Mouse (Mus musculus) heart, embryonic 11.5 days (tissue): ENCODE data around the gene Hccs. TPM values are rescaled to one million over a fixed set of nuclear protein-coding genes. Genes with fewer than 3 reads are reported as not detected.
A peak's percentile ranks its signal among the peaks of the same experiment; 100 is the strongest.
"Not testable (repeated sequence)": the region's sequence is repeated elsewhere in the genome, so short reads cannot be mapped to it uniquely, and the experiment has no call there.

Source experiments
- ATAC-seq: fragments of 200-750 bp; cut with Nextera tagmentation; replicated peaks from 2 replicates; pipeline ENCODE4 v1.8.0; 2017; ENCODE audit warnings: moderate library complexity; ENCODE audit not compliant: insufficient number of reproducible peaks, low FRiP score, low TSS enrichment
- H3K27ac ChIP-seq: fragments of 300-500 bp; sonication (generic); 2 replicates; pipeline ENCODE4 v1.5.1; 2014; ENCODE audit warnings: mild to moderate bottlenecking, low read depth, low read length
- H3K27me3 ChIP-seq: fragments of 300-500 bp; sonication (generic); 2 replicates; pipeline ENCODE4 v1.6.1; 2014; ENCODE audit warnings: mild to moderate bottlenecking, low read length, mixed read lengths; ENCODE audit not compliant: control insufficient read depth, insufficient read depth
- H3K36me3 ChIP-seq: fragments of 300-500 bp; sonication (generic); 2 replicates; pipeline ENCODE4 v1.6.1; 2014; ENCODE audit warnings: mild to moderate bottlenecking, low read length, moderate library complexity, mixed read lengths; ENCODE audit not compliant: control insufficient read depth, insufficient read depth
- H3K4me1 ChIP-seq: fragments of 300-500 bp; sonication (generic); 2 replicates; pipeline ENCODE4 v1.6.1; 2014; ENCODE audit warnings: low read length; ENCODE audit not compliant: control insufficient read depth, insufficient read depth
- H3K4me2 ChIP-seq: fragments of 300-500 bp; sonication (generic); 2 replicates; pipeline ENCODE4 v1.6.1; 2014; ENCODE audit warnings: mild to moderate bottlenecking, moderate library complexity
- H3K4me3 ChIP-seq: fragments of 300-500 bp; sonication (generic); 2 replicates; pipeline ENCODE4 v1.5.1; 2014; ENCODE audit warnings: low read depth, low read length
- H3K9ac ChIP-seq: fragments of 300-500 bp; sonication (generic); 2 replicates; pipeline ENCODE4 v1.6.1; 2014; ENCODE audit warnings: mild to moderate bottlenecking, low read depth, low read length, moderate library complexity
- H3K9me3 ChIP-seq: fragments of 300-500 bp; sonication (generic); replicated peaks from 2 replicates; pipeline ENCODE4 v1.6.1; 2016; ENCODE audit warnings: low read length; ENCODE audit not compliant: control insufficient read depth
- WGBS: fragments of 180-500 bp; shearing (Covaris S2); extraction: QIAGEN DNeasy Blood & Tissue Kit; methylation state at CpG from one replicate; pipeline ENCODE4 v1.1.7; 2014; ENCODE audit not compliant: insufficient replicate concordance; 5-methylcytosine and 5-hydroxymethylcytosine counted together
- polyA plus RNA-seq: library from polyadenylated mRNA; unstranded; fragments of >200 nt; fragmentation: Nextera tagmentation; extraction: Ambion mirVana; gene quantifications from 2 replicates; pipeline ENCODE4 v1.2.1, GENCODE M21; 2014

Gene Hccs
- 46.0 and 46.8 TPM in 2 replicates for polyA plus RNA-seq

GRCm38 (mm10) chrX:169319945-169320667 lies at the start of gene Hccs:
Gene Hccs (minus strand): TSS chrX:169320372.
- H3K9me3 ChIP-seq = no peaks in the 10 kb centered on the region
- WGBS = 19% methylated on average over 86 of the region's 97 CpGs
- peak within 1 kb of the TSS; percentile 55 for H3K4me2 ChIP-seq

GRCm38 (mm10) chrX:169357146-169357772 lies 37.1 kb upstream of the Hccs start:
- no peaks in the 10 kb centered on the region for H3K9me3 ChIP-seq
- no peak overlapping the region for H3K4me2 ChIP-seq
- no peak overlapping the region for H3K4me3 ChIP-seq
- H3K4me1 ChIP-seq = no peaks in the 10 kb centered on the region
- no peaks in the 10 kb centered on the region for H3K36me3 ChIP-seq
- no peak overlapping the region for H3K9ac ChIP-seq
- ATAC-seq = no peak
- no peak overlapping the region for H3K27ac ChIP-seq
- H3K27me3 ChIP-seq = no peaks in the 10 kb centered on the region
- 62% methylated on average over 4 of the region's 4 CpGs for WGBS

More at GRCm38 (mm10) chrX:169319945-169320667, at the start of gene Hccs:
- Histone ChIP-seq H3K9ac (peak within 1 kb of the TSS; percentile 82), H3K4me3 (peak within 1 kb of the TSS; percentile 58), H3K4me1 (peaks cover 7% of the 10 kb centered on the region; the same call in 1 of the 2 replicates), H3K27ac (peak within 1 kb of the TSS; percentile 76), H3K36me3 (no peaks in the 10 kb centered on the region), H3K27me3 (no peaks in the 10 kb centered on the region)
- ATAC-seq = peak; percentile 99

- Histone ChIP-seq H3K4me1 (no peaks in the 10 kb centered on the region), H3K4me3 (no peak overlapping the region), H3K27ac (no peak overlapping the region), H3K4me2 (no peak overlapping the region), H3K9ac (no peak overlapping the region), H3K9me3 (no peaks in the 10 kb centered on the region), H3K27me3 (no peaks in the 10 kb centered on the region), H3K36me3 (no peaks in the 10 kb centered on the region)
- 71% methylated on average over 3 of the region's 3 CpGs for WGBS
- ATAC-seq = no peak
Measured at GRCm38 (mm10) chrX:169338213-169338612, 18.0 kb upstream of the Hccs start.

GRCm38 (mm10) chrX:169337559-169337958 lies 17.4 kb upstream of the Hccs start:
- no peaks in the 10 kb centered on the region for H3K9me3 ChIP-seq
- no peak overlapping the region for H3K27ac ChIP-seq
- ATAC-seq = no peak
- no peaks in the 10 kb centered on the region for H3K36me3 ChIP-seq
- H3K4me2 ChIP-seq = no peak overlapping the region
- no peaks in the 10 kb centered on the region for H3K4me1 ChIP-seq
- no peak overlapping the region for H3K9ac ChIP-seq
- no peaks in the 10 kb centered on the region for H3K27me3 ChIP-seq
- H3K4me3 ChIP-seq = no peak overlapping the region

- no peak overlapping the region for H3K9ac ChIP-seq
- no peak overlapping the region for H3K4me2 ChIP-seq
- WGBS = 34% methylated on average over 3 of the region's 3 CpGs
- no peak overlapping the region for H3K27ac ChIP-seq
- no peaks in the 10 kb centered on the region for H3K36me3 ChIP-seq
- H3K4me3 ChIP-seq = no peak overlapping the region
- no peaks in the 10 kb centered on the region for H3K27me3 ChIP-seq
- no peaks in the 10 kb centered on the region for H3K9me3 ChIP-seq
- ATAC-seq = no peak
- no peaks in the 10 kb centered on the region for H3K4me1 ChIP-seq
Measured at GRCm38 (mm10) chrX:169332264-169332663, 12.1 kb upstream of the Hccs start.

- no peaks in the 10 kb centered on the region for H3K9me3 ChIP-seq
- no peak overlapping the region for H3K4me2 ChIP-seq
- H3K27me3 ChIP-seq = no peaks in the 10 kb centered on the region
- H3K9ac ChIP-seq = no peak overlapping the region
- H3K4me3 ChIP-seq = no peak overlapping the region
- H3K27ac ChIP-seq = no peak overlapping the region
- WGBS = 57% methylated on average over 3 of the region's 3 CpGs
- no peak for ATAC-seq
- H3K36me3 ChIP-seq = no peaks in the 10 kb centered on the region
- no peaks in the 10 kb centered on the region for H3K4me1 ChIP-seq
Measured at GRCm38 (mm10) chrX:169325929-169326595, 5.9 kb upstream of the Hccs start.

- H3K4me1 ChIP-seq, H3K9me3 ChIP-seq, H3K36me3 ChIP-seq, H3K9ac ChIP-seq, H3K27me3 ChIP-seq, H3K27ac ChIP-seq, ATAC-seq: not testable (repeated sequence)
- Histone ChIP-seq H3K4me3 (peak overlapping the region; percentile 58), H3K4me2 (peak overlapping the region; percentile 19)
- WGBS = 38% methylated on average over 15 of the region's 15 CpGs
Measured at GRCm38 (mm10) chrX:169320668-169321005, 465 bp upstream of the Hccs start.

- ATAC-seq = no peak
- H3K4me3 ChIP-seq = peak overlapping the region; percentile 58
- no peaks in the 10 kb centered on the region for H3K36me3 ChIP-seq
- peak overlapping the region; percentile 55 for H3K4me2 ChIP-seq
- H3K9ac ChIP-seq = peak overlapping the region; percentile 82
- WGBS = 57% methylated on average over 12 of the region's 12 CpGs
- 0 out of 2 replicates have a peak overlapping the region, but pooled peaks have one; percentile 76 for H3K27ac ChIP-seq
- H3K27me3 ChIP-seq = no peaks in the 10 kb centered on the region
- no peaks in the 10 kb centered on the region for H3K9me3 ChIP-seq
- H3K4me1 ChIP-seq = peaks cover 7% of the 10 kb centered on the region; the same call in 1 of the 2 replicates
Measured at GRCm38 (mm10) chrX:169319066-169319760, 959 bp downstream of the Hccs start.
